Mouse (Mus musculus) skeletal muscle tissue, adult 2 months (tissue): ENCODE measurements at regions not wholly inside any gene's neighbourhood (a gene's known extent, or its start where the extent isn't known, plus 50 kb on each side); places are given as distances from the start of the nearest gene placed in this dataset.

Experiments used
- DNase-seq: peaks from one replicate; pipeline ENCODE4 v3.0.0-alpha.2; 2012; ENCODE audit warnings: low read depth, low spot score

GRCm38 (mm10) chrX:23499320-23499719 is 134.4 kb upstream of the Klhl13 start:
- DNase-seq = no peak

GRCm38 (mm10) chrX:23495199-23495598 is 130.3 kb upstream of the Klhl13 start:
- no peak for DNase-seq

GRCm38 (mm10) chrX:23476868-23477267 is 112.0 kb upstream of the Klhl13 start:
- no peak for DNase-seq

- DNase-seq = no peak
Measured at GRCm38 (mm10) chrX:23466031-23466430, 101.1 kb upstream of the Klhl13 start.

- DNase-seq = peak; percentile 0
Measured at GRCm38 (mm10) chrX:23453616-23454015, 88.7 kb upstream of the Klhl13 start.

- DNase-seq = no peak
Measured at GRCm38 (mm10) chrX:23422746-23423145, 57.9 kb upstream of the Klhl13 start.

GRCm38 (mm10) chrX:23417525-23417924 is 52.6 kb upstream of the Klhl13 start:
- no peak for DNase-seq
